Mouse (Mus musculus) cerebellum, adult 8-10 months (tissue): Measurements from ENCODE around the gene Swi5.

Experiments
- DNase-seq: peaks from one replicate; pipeline ENCODE4 v3.0.0; 2022

The Swi5 gene

DNA sequence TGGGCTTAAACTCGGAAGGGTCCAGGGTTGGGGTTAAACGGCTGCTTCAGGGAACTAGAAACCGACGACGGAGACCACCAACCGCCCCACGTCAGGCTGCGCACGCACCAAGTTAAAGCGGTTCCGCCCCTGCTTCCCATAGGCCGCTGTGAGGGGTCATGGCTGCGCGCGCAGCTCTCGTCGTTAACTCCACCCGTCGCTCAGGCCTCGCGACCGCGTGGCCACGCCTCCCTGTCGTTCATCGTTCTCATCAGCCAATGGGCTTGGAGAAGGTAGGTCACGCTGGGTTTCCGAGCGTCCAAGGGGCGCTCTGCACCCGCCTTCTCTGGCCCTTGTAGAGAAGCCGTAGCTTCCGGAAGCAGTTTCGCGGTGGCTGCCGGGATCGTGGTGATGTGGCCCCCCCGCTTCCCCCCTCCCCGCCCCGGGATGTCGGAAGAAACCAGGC, at the start of gene Swi5:
TSS of gene Swi5 (minus strand) at position 153 of the 445 bp plus-strand sequence.
- peak; percentile 96 for DNase-seq

DNA sequence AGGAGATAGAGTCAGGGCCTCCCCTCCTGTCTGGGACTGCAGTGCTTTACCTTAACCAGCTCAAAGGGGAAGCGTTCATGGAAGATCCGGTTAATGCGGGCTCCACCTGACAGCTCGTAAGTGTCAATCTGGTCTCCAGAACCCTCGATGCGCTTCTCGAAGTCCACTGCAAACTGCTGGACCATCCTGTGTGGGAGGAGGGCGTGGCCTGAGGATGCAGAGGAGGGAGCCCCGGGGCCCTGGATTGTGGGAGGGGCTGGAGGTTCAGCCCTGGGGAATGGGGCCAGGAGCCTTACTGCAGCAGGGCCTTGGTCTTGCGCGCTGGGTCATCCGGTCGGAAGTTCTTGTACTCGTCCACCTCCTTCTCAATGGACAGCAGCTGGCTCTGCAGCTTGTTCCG, 48.0 kb upstream of the Swi5 start:
- no peak for DNase-seq

DNA sequence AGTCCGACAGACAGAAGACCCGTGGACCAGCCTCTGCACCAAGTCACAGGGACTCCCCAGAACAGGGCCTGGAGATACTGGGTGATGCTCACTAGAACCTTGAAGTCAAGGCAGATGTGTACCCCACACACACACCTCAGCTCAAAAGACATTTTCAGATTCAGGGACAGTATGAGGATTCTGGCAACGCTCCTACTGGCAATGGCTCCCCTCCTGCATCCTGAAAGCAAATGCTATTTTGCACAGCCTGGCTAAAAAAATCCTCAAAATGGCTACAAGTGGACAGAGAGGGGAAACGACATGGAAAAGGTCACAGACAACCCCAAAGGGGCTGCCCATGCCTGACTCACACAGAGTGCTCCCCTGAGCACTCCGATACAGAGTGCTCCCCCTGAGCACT, 44.3 kb upstream of the Swi5 start:
- DNase-seq = no peak

DNA sequence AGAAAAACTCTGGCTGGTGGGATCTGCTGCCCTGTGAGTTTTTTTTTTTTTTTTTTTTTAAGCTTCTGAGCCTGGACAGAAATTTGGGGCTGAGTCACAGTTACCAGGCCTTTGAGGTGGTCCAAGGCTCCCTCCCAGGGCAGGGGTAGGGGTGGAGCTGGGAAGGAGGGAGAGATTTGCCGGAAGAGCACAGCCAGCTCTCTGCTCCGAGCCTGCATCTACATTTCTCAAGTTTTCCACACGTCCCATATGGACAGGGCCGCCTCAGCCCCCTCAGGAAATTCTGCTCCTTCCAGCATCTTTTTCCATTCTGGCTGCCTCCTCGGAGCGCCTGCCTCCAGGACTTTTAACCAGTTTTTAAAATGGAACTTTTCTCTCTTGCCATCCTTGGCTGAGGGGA, 41.7 kb upstream of the Swi5 start:
- no peak for DNase-seq

DNA sequence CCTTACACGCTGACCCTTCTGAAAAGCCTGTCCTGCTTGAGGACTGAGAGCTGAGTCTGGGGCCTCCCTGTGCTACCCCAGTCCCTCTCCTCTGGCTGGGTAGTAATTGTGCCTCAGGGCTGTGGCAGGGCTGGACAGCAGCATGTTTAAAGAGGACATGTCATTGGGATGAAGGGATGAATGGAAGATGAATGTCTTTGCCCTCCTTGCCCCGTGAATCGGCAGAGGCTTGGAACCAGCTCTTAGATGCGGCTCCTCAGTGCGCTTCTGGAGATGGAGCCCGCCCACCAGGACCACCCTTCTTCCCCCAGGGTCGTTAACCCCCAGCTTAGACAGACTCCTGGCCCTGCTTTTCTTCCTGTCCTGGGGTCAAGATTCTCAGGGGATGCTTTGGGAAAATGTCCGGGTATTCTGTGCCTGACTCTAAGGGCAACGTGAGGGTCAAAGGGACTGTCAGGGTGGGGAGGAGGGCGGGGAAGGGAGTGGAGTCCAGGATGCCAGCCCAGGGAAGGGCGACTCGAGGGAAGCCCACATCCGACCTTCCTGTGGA, 41.1 kb upstream of the Swi5 start:
- DNase-seq = no peak

DNA sequence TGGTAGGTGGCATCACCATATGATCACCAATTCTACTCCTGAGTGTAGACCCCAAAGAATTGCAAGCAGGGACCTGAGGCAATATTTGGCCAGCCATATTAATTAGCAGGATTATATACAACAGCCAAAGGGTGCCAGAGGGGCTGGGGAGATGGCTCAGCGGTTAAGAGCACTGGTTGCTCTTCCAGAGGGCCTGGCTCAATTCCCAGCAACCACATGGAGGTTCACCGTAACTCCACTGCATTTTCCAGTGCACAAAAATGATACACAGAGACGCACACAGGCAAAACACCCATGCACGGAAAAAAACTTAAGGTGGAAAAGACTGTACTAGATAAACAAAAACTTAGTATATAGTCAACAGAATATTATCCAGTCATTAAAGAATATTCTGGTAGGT, 39.3 kb upstream of the Swi5 start:
- no peak for DNase-seq

DNA sequence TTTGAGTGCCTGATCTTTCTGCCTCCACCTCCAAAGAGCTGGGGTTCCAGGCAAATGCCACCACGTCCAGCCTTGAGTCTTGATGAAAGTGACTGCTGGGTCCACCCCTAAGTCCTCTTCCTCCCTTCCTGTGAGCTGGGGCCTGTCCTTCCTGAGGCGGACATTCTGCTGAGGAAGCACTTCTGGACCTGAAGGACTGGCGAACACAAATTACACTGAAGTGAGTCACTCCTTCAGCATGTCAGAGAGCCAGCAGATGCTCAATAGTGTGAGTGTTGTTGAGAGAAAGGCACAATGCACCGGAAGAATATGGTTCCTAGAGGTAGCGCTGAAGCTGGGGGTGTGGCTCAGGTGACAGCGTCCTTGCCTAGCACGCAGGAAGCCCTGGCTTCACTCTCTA, 37.5 kb upstream of the Swi5 start:
- no peak for DNase-seq

DNA sequence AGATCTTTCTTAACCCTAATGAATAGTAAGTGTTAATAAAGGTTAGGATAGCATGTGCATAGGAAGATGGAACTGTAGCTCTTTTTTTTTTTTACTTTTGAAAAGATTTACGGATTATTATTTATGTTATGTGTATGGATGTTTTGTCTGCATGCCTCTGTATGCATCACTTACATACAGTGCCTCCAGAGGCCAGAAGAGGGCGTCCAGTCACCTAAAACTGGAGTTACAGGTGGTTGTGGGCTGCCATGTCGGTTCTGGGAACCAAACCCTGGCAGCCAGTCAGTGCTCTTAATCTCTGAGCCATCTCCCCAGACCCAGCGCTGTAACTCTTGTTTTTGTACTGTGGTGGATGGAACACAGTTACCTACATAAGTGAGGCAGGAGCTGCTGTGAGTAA, 36.4 kb upstream of the Swi5 start:
- DNase-seq = no peak

DNA sequence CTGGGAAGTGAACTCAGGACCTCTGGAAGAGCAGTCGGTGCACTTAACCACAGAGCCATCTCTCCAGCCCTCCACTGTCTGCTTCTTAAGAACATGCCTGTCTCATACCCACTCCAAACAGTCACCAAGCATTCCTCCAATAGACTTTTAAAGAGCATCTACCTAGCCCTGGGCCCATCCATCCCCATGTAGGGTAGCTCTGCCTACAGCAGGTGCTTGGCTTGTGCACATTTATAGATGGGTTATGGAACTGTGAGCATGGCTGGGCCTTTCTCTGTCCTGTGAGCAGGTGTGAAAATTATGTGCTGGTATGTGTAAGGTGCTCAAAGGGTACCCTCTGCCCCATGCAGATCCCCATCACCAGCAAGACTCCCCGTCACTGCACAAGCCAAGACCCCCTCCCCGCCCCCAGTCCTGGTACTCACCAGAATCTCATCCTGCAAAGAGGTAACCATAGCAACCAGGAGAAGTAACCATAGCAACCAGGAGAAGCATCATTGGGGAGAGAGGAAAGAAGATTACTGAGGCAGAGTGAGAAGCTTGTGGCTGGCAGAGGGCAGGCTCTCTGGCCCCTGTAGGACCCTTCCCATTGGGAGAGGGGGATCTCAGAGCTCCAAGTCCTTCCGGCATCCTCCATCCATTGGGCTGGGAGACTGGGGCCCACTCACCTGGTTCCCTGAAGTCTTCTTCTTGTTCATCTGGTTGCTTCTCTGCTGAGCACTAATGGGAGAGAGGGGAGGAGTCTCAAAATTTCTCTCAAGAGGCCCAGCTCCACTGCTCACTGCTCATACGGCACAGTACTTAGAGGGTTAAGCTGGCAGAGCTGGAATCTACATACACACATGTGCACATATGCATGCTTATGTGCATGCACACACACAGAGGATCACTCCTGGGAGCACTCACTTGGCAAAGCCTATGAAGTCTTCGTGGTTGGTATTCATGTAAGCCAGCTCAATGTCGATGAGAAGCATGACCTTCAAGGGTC, 35.2 kb upstream of the Swi5 start:
- DNase-seq = no peak

DNA sequence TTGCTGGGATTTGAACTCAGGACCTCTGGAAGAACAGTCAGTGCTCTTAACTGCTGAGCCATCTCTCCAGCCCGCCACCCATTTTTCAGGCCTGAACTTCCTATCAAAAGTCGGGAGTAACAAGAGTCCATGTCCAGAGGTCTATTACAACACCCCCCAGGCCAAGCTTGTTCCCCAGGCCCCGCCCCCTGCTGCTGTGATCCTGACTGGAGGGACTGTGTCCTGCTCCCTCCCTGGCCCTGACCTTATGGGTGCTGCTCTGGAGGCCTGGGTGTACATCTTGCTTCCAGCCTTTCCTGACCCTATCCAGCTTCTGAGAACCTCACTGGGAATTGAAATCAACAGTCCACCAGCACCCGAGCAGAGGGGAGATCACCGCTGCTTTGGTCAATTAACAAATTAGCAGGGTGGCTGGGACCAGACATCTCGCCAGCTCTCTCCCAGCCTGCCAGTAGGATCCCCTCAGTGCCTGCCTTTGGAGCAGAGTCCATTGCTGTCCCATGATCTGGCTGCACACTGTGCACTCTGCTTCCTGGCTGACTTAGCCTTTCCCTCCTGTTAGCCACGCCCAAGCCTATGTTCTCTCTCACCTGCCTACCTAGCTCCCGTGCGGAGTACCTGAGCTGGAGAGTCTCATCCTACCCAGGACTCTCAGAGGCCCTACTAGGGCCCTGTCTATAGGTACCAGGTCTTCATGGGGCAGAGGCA, 33.9 kb upstream of the Swi5 start:
- DNase-seq = no peak

DNA sequence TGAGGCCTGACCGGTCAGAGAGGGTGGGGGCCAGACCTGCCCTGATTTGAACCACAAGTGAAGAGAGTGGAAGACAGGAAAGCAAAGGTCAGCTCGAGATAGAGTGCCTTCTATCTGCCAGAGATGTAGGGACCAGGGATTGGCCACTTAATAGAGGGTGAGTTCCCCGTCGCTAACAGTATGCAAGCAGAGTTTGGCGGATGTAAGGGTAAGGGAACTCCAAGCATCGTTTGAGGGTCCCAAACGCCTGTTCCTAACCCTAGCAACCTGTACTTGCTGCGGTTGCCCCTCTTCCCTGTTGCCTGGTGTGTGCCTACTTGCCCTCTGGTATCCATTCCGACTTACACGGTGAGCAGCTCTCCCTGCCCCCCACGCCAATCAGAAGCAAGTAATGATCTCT, 32.8 kb upstream of the Swi5 start:
- DNase-seq = no peak

DNA sequence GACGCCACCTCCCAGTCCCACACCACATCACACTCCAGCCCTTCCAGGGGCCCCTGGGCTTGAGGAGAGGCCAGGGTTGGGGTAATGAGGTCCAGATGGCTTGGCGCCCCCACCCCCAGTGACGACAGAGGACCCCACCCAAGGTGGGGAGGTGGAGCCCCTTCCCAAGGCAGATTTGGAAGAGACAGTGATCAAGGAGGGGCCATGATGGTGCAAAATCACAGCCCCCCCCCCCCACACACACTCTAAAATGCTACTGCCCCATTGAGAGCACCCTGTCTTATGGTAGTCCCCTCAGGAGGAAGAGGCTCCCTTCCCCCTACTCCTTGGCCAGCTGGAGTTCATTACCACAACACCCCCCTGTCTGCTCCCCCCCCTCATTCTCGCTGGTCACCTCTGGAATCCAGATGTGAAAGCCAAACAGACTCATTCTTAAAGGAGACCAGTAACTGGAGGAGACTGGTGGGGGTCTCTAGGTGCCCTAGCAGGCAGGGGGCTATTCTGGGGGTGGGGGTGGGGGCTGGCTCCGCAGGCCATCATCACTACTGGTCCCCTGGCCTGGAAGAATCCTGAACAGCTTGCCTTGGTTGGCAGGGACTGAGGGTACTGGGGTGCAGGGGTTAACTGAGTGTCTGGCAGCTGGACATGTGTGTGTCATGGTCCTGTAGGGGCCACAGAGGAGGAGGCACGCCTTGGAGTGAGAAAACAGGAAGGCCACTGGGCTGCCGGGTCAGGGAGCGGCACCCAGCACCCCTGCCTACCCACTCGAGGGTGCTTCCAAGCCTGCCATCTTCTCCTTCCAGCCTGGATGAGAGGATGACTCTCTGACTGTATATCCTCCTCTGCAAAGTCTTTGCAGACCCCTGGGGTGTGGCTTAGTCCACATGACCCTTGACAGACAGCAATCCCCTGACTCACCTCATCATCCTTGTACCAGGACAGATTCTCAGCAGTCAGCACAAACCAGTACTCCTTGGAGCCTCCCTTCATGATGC, 32.0 kb upstream of the Swi5 start:
- no peak for DNase-seq

DNA sequence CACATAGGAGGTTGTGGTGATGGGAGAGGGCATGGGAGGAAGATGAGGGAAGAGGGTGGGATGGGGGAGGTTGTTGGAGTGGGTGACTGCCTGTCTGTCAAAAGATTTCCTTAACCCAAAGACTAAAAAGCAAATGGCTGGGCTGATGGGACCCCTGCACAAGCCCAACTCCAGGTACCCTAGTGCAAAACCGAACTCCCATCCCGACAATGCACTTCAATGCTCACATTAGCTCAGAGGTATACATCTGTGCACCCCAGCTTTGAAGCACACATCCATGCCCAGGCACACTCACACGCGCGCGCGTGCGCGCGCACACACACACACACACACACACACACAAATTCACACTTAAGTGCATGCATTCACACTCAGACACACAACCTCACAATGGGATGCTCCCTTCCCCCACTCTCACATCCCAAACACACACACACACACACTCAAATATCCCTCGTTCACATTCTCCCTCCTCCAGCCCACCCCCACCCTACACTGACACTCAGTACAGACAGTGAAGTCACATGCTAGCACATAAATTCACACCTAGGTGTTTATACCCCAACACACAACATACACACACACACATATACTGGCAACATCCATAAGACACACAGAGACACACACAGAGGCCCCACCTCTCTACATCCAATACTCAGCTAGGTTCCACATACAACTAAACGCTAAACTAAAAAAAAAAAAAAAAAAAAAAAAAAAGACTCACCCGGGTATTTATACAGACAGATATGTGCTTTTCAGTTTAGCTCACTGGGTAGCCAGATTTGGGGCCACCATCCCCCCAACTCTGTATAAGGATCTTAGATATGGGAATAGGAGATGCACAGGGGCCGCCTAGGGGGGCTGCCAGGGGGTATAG, 31.1 kb upstream of the Swi5 start:
- no peak for DNase-seq

DNA sequence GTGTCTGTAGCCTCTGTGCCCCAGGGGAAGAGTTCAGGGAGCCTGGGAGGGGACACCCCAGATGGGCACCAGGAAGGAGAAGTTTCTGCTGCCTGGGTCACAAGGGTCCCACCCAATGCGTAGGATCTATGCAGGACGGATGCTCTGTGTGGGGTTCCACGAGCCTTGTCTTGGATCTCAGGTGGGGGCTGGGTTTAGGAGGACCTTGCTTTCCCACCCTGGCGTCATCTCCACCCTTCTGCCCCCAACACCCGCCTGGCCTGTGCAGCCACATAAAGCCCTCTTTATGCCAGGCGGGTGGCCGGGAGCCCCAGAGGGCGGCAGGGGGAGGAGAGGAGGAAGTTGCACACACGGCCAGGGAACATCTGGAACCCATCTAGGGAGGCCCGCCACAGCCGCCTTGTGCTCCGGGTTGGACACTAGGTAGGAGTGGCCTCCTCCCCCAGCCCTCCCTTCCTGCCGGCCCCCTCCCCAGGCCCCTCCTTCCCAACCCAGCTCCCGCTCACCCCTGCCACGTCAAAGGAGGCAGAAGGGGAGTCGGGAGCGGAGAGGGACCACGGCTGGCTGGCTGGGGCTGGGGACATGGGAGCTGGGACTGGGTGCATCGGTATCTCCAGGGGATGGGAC, 30.0 kb upstream of the Swi5 start:
- no peak for DNase-seq

DNA sequence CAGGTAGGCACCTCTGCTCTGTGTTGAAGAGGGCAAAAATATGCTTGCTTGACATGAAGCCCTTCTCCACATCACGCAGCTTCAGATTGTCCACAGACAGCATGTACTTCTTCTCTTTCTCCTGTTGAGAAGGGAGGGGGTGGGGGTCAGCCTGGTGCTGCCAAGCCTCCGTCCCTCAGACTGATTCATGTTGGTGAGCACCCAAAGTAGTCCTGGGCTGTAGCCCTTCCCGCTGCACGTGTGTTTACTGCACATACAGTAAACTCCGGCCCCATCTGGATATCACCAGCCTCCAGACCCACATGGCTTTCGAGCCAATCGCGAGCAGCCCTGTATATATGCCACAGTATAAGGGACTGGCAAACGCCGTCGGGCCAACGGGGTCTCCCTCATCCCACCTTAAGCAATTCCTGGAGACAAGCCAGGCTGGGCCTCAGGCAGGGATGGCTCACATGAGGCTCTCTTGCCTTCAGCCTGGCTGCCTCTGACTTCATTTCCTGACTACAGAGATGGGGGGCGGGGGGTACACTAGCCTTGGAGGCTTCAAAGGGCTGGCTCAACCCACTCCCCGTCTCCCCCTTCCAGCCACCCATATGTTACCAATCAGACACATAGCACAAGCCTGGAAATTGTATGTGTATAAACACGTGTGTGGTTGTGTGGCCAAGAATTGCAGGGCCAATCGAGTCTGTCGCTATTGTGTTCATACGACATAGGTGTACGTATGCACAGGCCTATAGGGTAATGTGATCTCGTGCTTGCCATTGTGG, 29.2 kb upstream of the Swi5 start:
- no peak for DNase-seq

DNA sequence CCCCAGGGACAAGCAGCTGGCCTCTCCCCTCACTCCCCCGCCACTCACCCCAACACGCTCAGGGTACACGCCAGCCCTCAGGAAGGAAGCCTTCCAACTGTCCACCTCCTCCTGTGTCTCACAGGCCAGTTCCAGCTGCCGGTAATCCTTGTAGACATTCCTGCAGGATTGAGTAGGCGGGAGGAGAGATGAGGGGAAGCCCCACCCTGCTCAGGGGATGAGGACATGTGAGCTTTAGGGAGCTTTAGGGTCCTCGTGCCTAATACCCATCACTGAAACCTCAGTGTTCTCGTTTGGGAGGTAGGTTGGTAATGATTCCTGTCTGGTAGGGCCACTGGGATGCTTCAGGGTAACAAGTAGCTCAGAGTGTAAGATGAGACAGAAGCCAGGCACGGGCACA, 27.9 kb upstream of the Swi5 start:
- DNase-seq = no peak

DNA sequence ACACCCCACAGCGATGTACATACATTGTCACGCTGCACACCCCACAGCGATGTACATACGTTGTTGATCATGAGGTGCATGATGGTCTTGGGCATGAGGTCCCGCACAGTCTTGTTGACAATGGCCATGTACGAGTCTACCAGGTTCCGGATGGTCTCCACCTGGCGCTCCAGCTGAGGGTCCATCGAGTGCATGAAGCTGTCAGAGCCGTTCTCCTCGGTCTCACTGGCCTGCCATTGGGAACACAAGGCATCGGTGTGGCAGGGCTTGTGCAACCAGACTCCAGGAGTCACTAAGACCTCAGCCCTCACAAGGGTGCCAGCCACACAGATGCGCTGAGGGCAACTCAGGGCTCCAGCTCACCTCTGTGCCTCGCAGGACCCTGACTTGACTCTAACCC, 27.0 kb upstream of the Swi5 start:
- no peak for DNase-seq

DNA sequence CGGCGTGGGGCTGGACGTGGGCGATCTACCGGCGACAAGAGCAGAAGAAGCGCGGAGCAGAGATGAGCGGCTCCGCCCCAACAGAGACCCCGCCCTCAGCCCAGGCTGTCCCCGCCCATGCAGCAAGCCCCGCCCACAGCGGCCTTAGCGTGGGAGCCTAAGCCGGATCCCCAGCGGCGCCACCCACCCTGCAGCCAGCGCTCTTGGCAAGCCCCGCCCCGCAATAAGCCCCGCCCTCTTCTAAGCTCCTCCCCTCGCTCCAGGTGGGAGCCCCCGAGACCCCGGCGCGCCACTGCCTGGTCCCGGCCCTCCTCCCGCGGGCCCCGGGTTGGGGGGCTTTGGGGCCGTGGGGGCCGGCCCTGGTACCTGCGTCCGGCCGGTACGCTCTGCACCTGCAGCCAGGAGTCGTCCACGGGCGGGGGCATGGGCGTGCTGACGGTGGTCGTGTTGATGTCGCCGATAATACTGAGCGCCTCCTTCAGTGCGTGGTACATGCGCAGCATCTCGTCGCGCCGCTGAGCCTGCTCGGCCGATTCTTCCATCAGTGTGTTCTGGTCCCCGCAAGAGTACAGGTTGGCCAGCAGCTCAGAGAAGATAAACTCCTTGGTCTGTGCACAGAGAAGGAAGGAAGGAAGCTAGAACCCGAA, 24.6 kb upstream of the Swi5 start:
- DNase-seq = peak; percentile 42

DNA sequence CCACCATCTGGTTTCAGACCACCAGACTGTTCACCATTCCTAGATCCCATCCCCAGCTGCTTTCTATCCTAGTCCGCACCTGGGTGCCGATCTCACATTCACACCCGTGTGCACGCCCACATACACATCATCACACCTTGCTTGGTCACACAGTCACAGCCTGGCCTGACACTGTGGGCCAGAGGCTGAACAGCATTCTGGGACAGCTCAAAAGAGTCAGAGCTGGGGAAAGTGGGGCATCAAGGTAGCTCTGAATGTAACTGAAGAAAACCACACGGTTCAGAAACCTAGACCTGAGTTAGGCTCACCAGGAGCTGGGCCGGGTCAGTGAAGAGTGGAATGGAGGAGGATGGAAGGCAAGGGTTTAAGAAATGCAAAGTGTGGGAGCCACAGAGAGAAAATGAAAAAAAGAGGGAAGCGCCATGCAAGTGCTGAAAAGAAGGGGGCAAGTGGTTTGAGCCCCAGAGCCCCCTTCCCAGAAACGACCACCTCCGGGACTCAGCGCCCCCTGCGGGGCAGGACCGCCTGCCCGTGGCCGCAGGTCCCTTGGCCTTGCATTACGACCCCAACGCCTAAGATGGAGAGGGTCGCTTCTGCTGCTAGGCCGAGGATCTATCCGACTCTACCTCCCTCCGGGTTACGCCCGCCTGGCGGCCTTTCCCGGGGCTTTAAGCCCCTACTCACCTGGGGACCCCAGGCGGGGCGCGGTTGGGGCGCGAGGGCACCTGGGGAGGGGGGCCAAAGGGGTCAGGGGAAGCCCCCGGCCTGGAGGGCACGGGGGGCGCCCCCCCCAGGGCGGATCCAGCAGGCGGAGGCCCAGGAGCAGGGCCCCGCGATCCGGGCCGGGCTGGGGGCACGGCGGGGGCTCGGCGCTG, 23.8 kb upstream of the Swi5 start:
- DNase-seq = peak; percentile 33
